Mouse (Mus musculus) adrenal gland, postnatal 14 days (tissue): ENCODE measurements around the gene Gcnt4. TPM values are rescaled to one million over a fixed set of nuclear protein-coding genes. Genes with fewer than 3 reads are reported as not detected.
"Not testable (repeated sequence)": the region's sequence is repeated elsewhere in the genome, so short reads cannot be mapped to it uniquely, and the experiment has no call there.

Experiments used
- DNase-seq: peaks from one replicate; pipeline ENCODE4 v3.0.0; 2021; ENCODE audit warnings: mixed read lengths
- long read RNA-seq, 2 experiments: library from polyadenylated mRNA; stranded (forward); transcript quantifications; one replicate each; pipeline ENCODE4 v2.0.0; 2021
- total RNA-seq: library from RNA; stranded (reverse); gene quantifications from 2 replicates; pipeline ENCODE4 v1.2.3, GENCODE M21; 2021

Gene Gcnt4
- 0.79 and 1.1 TPM in 2 replicates for total RNA-seq
- long read RNA-seq, experiment 1 = 0 reads
- long read RNA-seq, experiment 2 = 0 reads

- peak; percentile 83 for DNase-seq
These were observed at the start of gene Gcnt4 for GRCm38 (mm10) chr13:96923999-96924961. Gene Gcnt4, plus strand, starts transcription at chr13:96924689.

- no peak for DNase-seq
These were observed 46.0 kb upstream of the Gcnt4 start for GRCm38 (mm10) chr13:96878220-96879057.

- no peak for DNase-seq
These were observed 40.0 kb upstream of the Gcnt4 start for GRCm38 (mm10) chr13:96884534-96884933.

- DNase-seq = no peak
These were observed 34.5 kb upstream of the Gcnt4 start for GRCm38 (mm10) chr13:96889985-96890384.

- no peak for DNase-seq
These were observed 29.3 kb upstream of the Gcnt4 start for GRCm38 (mm10) chr13:96895144-96895543.

GRCm38 (mm10) chr13:96906717-96907116, 17.8 kb upstream of the Gcnt4 start:
- DNase-seq = no peak

GRCm38 (mm10) chr13:96911202-96911601, 13.3 kb upstream of the Gcnt4 start:
- no peak for DNase-seq

- not testable (repeated sequence) for DNase-seq
These were observed 1.4 kb upstream of the Gcnt4 start for GRCm38 (mm10) chr13:96923134-96923533.

- peak; percentile 46 for DNase-seq
These were observed 676 bp downstream of the Gcnt4 start for GRCm38 (mm10) chr13:96924985-96925745.

- no peak for DNase-seq
These were observed 1.7 kb downstream of the Gcnt4 start for GRCm38 (mm10) chr13:96925991-96926725.

GRCm38 (mm10) chr13:96927781-96928180, 3.3 kb downstream of the Gcnt4 start:
- no peak for DNase-seq

- DNase-seq = no peak
These were observed 4.0 kb downstream of the Gcnt4 start for GRCm38 (mm10) chr13:96928432-96929039.

- no peak for DNase-seq
These were observed 8.3 kb downstream of the Gcnt4 start for GRCm38 (mm10) chr13:96932745-96933144.

- DNase-seq = no peak
These were observed 8.9 kb downstream of the Gcnt4 start for GRCm38 (mm10) chr13:96933367-96933766.

GRCm38 (mm10) chr13:96936173-96936777, 11.8 kb downstream of the Gcnt4 start:
- DNase-seq = no peak

GRCm38 (mm10) chr13:96937059-96937558, 12.6 kb downstream of the Gcnt4 start:
- DNase-seq = no peak

- no peak for DNase-seq
These were observed 15.2 kb downstream of the Gcnt4 start for GRCm38 (mm10) chr13:96939680-96940079.

GRCm38 (mm10) chr13:96941481-96941880, 17.0 kb downstream of the Gcnt4 start:
- not testable (repeated sequence) for DNase-seq

GRCm38 (mm10) chr13:96943571-96943970, 19.1 kb downstream of the Gcnt4 start:
- DNase-seq = peak; percentile 50

GRCm38 (mm10) chr13:96945748-96946147, 21.3 kb downstream of the Gcnt4 start:
- no peak for DNase-seq
